Mouse (Mus musculus) spleen, adult 2 months (tissue): ENCODE data around the gene Cdk15.

ENCODE experiments used
- CTCF ChIP-seq: fragments of 200-500 bp; IDR thresholded peaks from 2 replicates; pipeline ENCODE4 v1.5.1; 2011; ENCODE audit warnings: mild to moderate bottlenecking, inconsistent platforms; ENCODE audit not compliant: insufficient read depth, insufficient read length, insufficient replicate concordance; ENCODE audit errors: extremely low read depth
- POLR2A ChIP-seq: fragments of 200-500 bp; IDR thresholded peaks from 2 replicates; pipeline ENCODE4 v1.6.1; 2011; ENCODE audit warnings: low read depth, low read length, inconsistent platforms

DNA sequence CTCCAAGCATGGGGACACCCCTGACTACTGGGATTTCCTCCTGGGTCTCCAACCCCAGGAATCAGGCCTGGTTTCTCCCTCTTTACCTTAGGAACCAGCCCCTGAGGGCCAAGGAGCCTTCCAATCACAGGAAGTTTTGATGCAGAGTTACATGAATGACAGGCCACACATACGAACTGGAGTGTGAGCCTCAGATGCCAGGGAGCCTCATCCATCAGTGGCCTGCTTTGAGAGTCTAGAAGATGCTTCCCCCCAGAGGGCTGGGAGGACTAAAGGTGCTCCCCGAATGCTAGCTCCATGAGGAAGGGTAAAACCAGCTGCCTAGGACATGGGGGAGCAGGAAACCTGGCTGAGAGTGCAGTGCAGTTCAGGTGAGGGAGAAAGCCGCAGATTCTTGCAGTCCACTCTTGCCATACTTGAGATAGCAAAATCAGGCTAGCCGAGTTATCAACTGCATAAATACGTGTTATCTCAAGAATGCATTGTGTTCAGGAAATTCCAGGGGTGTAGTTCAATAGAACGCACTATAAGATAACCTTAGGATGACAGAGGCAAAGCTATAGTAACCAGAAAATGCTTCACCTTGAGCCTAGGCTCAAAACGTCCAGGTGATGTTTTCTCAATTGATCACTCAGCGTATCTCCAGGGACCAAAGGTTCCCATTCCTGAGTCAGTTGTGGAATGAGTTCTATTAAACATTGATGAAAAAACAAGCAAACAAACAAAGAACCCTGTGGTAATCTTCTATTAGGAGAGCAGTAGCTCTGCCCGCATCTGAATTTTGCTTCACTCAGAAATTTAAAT, 64.6 kb downstream of the Cdk15 start:
- TF ChIP-seq POLR2A (no peak), CTCF (no peak)
